Mouse (Mus musculus): ENCODE data around the gene Lama4.

The Lama4 gene

DNA sequence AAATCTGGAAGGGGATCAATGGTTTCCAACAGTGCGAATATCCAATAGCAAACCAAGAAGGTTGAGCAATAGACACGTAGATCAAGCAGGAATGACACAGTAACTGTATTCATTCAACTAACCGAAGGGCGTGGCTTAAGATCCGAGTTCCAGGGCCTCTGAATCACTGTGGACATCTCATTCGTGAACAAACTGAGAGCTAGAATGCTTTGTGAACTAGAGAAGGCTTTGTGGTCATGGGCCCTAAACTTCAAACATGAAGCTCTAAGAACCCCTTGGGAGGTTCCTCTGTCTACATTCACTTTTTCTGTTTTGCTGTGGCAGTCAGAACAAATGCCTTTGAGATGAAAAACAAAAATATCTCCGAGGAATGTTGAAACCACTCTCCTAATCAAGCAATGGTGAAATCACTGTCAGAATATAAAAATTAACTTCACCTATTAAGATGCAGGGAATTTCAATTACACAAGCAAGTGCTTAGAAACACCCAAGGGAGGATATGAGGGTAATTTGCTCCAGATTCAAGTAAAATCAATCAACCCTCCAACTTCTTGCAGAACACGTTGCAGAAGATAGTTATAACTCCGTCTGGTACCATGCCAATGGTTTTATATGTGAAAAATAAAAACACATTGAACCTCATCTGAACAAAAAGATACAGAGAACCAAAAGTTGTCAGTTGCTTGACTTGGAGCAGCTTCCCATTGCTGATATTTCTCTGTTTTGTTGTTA lies 29.6 kb downstream of the Lama4 start:
- no peak for DNase-seq (ENCODE audit: low read depth, low spot score)

DNA sequence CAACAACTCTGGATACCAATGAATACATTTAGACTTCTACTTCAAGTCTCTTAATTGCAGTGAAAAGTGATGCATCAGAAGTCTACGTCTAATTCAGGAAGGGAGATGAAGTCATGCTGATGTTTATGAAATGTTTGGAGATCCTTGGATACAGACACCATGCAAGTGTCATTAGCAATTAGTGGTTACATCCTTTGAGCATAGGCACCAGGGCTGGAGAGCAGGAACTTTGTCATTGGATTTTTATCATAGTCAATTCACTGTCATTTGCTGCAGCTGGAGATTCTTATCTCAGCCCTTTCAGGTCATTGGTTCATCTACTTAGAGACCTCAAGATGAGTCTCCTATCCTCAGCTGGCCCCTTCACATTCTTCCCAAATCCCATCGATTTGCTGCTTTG lies 30.6 kb downstream of the Lama4 start:
- DNase-seq (ENCODE audit: low read depth, low spot score): no peak

DNA sequence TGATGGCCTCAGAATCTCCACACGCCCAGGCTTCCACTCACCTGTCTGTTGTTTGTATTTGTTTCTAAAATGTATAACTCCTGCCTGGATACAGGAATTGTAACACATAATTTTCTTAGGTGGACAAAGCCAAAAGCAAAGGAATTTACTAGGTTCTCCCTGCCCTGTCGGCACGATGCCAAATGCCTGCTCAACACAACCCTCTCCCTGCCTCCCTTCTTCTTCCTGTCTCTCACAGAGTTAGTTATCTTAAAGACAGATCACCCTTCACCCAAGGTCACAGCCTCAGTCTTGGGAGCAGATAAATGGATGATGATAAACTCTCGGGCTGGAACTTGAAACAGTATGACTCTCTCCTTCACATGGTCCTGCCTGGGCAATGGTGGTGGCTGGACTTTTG lies 35.6 kb downstream of the Lama4 start:
- DNase-seq (ENCODE audit: low read depth, low spot score): no peak

DNA sequence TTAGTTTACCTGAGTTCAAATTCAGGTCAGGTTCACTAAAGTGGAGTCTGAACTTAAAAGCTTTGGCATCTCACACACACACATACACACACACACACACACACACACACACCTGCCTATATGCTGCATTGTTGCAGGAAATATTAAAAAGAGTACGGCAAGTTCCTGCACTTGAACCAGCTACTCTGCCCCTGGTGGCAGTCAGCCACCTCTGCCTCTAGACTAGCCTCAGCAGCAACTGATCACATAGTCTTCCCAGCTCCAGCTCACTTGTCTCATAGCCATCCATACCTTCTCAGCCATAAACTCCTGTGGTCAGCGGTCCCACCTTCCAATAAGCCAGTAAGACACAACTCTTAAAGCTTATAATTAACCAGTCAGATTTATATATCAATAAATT lies 37.2 kb downstream of the Lama4 start:
- DNase-seq (ENCODE audit: low read depth, low spot score): peak; percentile 34

DNA sequence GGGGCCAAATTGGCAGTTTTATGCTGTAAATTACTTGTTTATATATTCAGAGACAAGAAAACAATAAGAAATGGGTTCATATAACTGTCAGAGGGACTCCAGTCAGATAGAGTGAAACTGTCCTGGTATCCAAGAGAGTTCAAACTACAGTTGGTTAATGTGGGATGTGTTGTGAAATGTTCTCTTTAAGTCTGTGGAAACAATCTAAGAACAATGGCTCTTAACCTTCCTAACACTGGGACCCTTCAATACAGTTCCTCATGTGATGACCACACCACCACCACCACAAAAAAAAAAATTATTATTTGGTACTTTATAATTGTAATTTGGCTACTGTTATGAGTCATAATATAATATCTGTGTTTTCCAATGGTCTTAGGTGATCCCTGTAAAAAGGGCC lies 38.2 kb downstream of the Lama4 start:
- DNase-seq (ENCODE audit: low read depth, low spot score): no peak

DNA sequence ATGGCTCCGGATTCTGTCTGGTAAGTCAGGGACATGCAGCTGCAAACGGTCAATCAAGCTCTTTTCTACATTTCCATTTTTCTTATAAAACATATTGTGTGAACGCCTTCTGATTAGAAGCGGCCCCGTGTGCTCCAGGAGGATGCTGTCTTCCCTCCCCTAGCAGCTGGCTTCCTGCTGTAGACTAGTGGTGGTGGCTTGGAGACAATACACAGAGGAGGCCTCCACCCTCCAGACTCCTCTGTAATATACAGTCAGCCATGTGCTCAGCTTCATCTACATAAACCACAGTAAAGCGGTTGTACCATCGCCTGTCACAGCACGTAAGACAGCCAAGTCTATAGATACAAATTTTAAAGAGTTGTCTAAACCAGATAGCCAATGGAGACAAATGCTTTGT lies 40.2 kb downstream of the Lama4 start:
- peak; percentile 30 for DNase-seq (ENCODE audit: low read depth, low spot score)

DNA sequence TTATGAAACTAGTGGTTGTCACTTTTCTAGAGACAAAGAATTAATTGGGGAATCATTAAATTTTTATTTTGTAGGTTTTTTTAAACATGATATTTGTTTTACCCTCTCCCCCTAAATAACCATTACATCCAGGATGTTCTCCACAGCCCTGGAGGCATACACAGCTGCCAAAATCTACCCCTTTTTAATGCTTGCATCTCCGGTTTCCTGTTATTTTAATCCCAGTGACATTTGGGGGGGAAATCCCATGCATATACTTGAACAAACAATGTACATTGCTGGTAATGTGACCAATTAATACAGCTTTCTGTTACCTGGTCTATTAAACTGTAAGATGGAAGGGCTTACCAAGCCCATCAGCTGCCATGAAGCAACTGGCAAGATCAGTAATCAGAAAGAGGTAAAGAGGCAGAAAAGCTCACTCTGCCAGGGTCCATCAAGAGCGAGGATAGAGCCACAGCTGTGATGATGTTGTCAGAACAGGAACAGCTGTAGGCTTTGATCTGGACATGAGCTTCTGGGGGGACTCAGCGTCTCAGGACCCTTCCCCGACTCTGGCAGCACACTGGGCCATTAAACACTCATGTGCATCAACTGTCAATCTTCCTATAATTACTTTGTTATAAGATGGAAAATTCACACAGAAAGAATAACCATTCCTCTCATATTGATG lies 41.3 kb downstream of the Lama4 start:
- DNase-seq (ENCODE audit: low read depth, low spot score): no peak

DNA sequence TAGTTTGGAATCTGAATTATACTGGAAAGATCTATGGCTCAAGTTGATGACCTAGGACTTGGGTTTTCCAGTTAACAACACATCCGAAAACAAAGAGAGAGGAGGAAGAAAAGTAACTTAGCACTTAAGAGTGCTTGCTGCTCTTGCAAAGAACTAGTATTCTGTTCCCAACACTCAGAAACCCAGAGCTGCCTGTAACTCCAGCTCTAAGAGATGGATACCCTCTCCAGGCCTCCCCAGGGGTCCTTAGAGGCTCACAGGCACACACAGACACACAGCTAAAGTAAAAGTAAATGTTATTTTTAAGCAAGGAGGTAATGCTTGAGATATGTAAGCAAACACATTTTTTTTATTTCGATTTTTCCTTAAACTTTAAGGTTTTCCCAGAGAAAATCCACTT lies 49.5 kb downstream of the Lama4 start:
- DNase-seq (ENCODE audit: low read depth, low spot score): no peak

DNA sequence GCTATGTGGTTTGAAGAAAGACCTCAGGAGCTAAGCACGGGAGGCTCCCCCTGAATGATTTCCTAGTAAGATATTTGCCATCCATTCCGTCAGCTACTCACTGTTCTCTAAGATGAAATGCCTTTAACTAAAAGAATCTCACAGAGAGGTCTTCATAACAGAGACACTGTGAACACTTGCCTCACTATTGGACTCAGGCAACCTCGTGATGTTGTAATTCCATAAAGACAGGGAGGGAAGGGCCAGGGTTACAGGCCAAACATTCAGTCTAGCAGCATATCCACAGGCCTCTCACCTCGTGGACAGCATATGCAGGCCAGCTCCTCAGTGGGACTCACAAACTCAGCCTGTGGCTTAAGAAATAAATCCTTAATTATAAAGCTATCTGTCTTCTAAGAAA lies 52.7 kb downstream of the Lama4 start:
- no peak for DNase-seq (ENCODE audit: low read depth, low spot score)

DNA sequence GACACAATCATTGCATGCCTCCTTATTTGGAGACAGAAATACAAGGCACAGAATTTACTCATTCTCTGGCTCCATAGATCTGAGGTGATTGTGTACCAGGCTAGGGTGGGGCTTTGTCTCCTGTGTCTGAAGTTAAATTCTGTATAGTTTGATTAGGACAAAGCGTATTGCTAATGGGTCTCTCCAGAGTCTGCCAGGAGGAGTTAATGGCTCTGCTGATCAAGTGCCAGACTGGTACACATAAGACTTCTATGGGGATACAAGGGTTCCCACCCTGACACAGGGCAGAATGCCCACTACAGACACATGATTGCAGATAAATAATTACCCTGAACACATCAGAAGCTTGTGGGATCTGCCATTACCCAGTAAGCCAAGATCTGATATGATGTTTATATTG lies 53.3 kb downstream of the Lama4 start:
- no peak for DNase-seq (ENCODE audit: low read depth, low spot score)

DNA sequence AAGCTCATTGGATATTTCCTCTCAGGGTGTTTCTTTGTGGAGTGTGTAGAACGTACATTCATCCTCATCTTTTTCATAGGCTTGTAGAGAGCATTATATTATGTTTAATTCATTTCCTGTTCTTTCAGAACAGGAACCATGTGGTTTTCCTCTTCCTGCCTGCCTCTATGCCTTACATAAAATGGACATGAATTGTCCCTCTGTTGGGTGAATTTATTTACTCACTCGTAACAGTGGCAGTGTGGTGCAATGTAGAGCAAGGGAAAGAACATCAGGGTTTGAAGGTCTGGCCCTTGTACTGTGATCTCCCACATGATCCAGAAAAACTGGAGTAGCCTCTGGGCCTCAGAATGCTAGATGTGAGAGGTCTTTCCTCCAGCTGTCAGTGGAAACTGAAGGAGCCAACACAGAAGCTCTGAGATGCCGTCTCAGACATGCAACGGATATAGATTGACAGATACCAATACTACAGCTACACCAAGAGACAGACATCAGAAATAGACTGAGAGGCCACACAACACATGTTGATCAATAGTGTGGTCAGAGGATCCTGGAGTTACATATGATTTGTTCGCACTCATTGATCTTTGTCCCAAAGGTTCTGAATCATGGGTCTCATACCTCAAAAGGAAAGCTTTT lies 58.4 kb downstream of the Lama4 start:
- peak; percentile 43 for DNase-seq (ENCODE audit: low read depth, low spot score)

DNA sequence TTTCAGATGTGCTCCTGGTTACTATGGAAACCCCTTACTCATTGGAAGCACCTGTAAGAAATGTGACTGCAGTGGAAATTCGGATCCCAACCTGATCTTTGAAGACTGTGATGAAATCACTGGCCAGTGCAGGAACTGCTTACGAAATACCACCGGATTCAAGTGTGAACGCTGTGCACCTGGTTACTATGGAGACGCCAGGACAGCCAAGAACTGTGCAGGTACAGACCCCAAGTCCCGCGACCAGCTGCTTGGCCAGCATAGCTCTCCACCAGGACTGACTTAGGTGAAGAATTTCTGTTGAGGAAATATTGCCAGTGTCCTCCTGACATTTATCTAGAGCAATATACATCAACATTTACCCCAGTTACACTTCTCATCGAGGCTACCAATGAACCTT lies 61.2 kb downstream of the Lama4 start:
- DNase-seq (ENCODE audit: low read depth, low spot score): no peak

DNA sequence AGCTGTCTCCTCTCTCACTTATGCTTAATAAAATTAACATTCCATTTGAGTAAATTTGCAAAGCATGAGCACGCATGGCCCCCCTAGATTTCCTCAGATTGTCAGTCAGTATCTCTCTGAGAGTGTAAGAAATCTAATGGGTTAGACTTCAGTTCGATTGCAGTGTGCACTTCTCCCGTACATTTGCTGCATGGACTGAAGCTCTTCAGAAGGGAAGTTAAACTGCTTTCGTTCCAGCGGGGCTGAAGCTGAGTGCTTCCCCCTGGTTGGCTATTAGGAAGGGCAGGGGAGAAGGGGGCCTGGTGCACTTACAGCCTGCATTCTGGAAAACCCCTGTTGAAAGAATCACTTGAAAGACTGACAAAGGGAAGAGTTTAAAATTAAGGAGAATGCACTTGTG lies 61.7 kb downstream of the Lama4 start:
- DNase-seq (ENCODE audit: low read depth, low spot score): no peak

DNA sequence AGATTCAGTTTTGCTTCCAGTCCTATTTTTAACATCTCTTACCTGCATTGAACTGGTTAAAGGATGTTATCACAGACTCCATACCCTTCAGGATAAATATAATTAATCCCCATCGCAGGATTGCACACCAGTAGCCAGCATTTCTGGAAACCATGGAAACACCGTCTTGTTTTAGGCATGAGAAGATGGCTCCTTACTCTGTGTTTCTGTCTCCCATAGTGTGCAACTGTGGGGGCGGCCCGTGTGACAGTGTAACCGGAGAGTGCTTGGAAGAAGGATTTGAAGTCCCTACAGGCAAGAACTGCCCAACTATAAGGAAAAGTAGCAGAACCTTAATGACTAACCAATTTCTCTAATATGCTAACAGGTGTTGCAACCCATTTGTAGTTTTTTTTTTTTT lies 63.1 kb downstream of the Lama4 start:
- no peak for DNase-seq (ENCODE audit: low read depth, low spot score)

DNA sequence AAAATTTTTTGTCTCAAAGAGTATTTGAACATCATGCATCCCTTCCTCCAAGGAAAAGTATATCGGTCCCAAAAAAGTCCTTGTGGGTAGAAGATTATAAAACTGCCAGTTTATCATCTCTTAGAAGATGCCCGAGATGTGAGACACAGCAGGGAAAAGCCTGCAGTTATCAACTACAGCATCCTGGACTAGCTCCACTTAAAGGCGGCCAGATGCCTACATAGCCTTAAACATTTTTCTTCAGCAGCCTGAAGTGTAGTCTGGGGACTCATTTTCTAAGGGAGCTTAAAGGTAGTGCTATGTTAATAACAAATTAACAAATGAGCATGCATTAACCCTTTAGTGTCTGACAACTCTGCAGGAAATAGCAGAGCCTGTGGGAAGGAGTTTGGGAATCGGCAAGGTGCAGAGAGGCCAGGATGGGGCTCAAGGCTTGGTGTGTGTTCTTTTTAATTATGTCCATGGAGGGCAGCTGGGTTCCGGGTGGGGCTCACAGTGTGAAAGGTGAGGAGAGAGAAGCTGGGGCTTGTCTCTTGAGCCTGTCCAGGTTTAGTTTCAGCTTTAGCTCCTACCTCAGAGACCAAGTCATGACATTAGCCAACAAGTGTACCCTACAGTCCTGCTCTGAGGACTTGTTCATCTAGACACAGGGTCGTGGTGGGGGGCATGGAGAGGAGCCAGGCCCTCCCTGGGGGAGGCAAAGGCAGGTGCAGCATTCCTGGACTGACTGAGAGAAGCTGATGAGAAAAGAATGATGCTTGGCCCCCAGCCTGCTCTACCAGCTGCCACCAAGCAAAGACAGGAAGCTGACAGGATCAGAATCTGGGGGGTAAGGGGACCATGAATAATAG lies 64.2 kb downstream of the Lama4 start:
- DNase-seq (ENCODE audit: low read depth, low spot score): no peak

DNA sequence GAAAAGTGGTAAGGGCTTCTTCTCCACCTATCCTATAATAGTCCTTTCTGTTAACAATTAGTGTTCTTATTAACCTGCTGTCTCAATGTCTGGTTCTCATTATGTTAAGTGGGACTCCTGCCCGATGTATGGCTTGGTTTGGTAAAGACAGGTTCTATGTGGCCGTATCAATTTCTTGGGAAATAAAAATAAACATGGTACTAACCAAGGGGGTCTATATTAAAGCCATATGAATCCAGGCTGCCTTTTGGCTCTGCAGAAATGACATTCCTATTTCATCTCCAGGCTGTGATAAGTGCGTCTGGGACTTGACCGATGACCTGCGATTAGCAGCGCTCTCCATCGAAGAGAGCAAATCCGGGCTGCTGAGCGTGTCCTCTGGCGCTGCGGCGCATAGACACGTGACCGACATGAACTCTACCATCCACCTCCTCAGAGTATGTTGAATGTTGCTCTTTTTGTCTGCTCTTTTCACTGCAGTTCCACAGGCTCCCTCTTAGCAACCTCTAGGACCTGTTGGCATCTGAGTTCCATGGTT lies 64.9 kb downstream of the Lama4 start:
- no peak for DNase-seq (ENCODE audit: low read depth, low spot score)

DNA sequence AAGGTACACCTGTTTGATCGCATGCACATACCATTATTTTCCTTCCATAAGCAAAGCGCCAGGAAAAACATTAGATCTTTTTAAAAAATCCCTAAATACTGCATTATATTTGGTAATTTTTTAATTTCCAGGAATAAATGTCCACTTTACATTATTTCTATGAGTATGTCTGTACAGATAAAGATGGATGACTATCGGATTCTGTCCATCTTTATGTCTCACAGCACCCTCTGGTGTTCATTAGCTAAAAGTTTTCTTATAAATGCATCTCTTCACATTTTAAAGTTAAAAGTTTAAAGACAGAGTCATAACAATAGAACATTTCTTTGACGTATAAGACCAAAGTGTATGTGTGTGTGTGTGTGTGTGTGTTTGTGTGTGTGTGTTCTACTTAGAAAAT lies 74.2 kb downstream of the Lama4 start:
- DNase-seq (ENCODE audit: low read depth, low spot score): peak; percentile 67

DNA sequence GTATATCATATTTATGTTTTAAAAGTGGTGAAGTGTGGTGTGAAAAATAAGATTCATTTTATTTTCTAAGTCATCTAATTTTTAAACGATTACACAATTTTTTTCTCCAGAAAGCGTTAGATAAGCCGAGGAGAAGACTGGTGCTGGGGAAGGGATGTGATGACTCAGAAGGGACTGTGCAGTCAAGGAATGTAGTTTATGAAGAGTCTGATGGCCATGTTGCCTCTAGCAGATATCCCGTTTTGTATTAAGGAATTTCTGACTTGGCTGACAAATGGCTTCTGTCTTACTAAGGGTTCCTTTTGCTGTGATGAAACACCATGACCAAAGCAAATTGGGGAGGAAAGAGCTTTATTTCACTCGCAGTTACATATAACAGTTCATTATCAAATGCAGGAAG lies 74.7 kb downstream of the Lama4 start:
- DNase-seq (ENCODE audit: low read depth, low spot score): no peak

DNA sequence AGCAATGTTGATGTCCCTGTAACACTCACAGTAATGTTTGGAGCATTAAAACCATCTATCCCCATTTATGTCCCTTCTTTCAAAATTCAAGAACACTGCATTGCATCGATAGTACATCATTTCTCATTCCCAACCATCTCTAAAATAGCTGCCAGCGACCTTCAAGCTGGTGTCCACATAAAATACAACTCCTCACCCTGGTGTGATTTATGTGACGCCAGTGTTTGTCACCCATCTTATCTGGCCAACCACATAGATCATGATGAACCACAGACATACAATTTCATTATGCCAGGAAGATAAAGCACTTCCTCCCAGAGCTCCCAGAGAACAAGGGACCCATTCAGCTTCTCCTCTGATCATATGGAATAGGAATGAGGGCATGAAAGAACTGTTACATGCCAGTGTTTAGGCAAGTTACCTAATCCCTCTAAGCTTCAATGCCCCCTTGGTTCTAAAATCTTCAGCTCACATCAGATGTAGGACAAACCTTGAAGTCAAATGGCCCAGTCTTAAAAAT lies 79.2 kb downstream of the Lama4 start:
- DNase-seq (ENCODE audit: low read depth, low spot score): no peak

DNA sequence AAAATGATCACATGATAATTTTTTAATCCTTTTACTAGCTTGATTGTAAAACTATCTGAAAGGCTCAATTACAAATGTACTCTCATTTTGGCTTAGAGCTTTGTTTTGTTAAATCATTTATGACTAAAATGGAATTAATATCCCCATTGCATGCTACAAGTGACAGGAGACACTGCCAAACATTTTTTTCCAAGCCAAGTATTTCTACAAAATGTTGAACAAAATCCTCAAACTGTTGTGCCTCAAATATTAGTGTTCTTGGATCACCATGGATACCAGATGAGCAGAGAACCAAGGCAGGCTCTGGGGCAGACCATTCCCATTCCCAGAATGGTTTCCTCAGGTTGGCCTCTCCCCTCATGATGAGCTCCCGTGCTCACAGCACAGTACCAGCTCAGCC lies 79.8 kb downstream of the Lama4 start:
- DNase-seq (ENCODE audit: low read depth, low spot score): no peak

DNA sequence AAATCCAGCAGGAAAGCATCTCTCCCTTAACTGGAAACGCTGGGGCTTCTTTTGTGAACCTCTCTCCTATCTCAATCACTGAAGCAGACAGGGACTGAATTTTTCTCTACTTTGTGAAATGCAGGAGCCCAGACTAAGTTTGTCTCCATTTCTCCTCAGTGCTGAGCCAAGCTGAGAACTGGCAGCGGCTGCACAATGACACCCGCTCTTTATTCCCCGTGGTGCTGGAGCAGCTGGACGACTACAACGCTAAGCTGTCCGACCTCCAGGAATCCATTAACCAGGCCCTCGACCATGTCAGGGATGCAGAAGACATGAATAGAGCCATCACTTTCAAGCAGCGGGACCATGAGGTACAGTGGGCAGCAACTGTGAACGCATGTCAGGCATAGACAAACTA lies 82.5 kb downstream of the Lama4 start:
- no peak for DNase-seq (ENCODE audit: low read depth, low spot score)

Data from CD4-positive, CD25-positive, alpha-beta regulatory T cell, adult 2 months (primary cell).